Mouse (Mus musculus) bone marrow, adult 2 months (tissue): ENCODE data around the gene Hscb.

Source experiments
- CTCF ChIP-seq: fragments of 200-500 bp; IDR thresholded peaks from 2 replicates; pipeline ENCODE4 v1.5.1; 2011; ENCODE audit warnings: low read length, control low read depth; ENCODE audit not compliant: control insufficient read depth, insufficient read depth
- POLR2A ChIP-seq: fragments of 200-500 bp; IDR thresholded peaks from 2 replicates; pipeline ENCODE4 v1.6.1; 2011; ENCODE audit warnings: low read depth, mild to moderate bottlenecking, control low read depth, low read length, borderline replicate concordance; ENCODE audit not compliant: control insufficient read depth

GRCm38 (mm10) chr5:110839678-110840365, at the start of gene Hscb, which contains the start of gene Chek2:
- peak; percentile 91; the same call in 1 of the 2 replicates for TF ChIP-seq POLR2A
- TF ChIP-seq CTCF: no peak; the same call in 1 of the 2 replicates
